In the genomic region with DNA sequence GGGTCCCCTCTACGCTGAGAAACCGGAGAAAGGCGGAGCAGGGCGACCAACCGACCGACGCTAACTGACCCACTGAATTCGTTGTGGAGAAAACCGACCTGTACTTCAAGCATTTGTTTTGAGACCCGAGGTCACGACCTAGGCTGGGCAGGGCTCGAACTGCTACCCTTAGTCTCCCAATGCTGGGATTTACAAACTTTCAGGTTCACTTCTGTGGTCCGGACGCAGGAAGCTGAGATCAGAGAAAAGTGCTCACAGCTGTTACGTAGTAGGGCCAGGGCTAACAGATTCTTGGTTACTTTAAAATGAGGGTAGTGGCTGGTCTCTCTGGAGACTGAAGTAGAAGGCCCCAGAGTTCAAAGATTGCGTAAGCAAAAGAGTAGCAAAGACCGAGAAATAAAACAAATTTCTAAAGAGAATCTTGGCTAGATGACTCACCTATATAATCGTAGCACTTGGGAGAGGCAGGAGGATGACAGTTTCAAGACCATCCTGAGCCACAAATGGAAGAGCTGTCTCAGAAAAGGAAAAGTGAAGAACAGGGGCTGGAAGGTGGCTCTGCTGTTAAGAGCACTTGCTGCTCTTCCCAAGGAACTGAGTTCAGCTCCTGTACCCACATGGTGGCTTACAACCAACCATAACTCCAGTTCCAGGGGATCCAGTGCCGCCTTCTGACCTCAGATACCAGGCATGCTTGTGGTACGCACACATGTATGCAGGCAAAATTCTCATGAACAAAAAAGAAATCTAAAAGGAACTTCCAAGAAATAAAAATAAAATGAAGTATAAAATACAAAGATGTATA, we compare ENCODE assay signal across 7 mouse cellular contexts. TPM values are rescaled to one million over a fixed set of nuclear protein-coding genes. Genes with fewer than 3 reads are reported as not detected.
DNase-seq lines count a peak whose midpoint lies in the region; ATAC-seq and TF ChIP-seq lines count a peak whose summit lies in the region.

No protein-coding gene starts in this region.

- no peaks in the 10 kb centered on the region for H3K9me3 ChIP-seq in embryonic facial prominence, embryonic 14.5 days (ENCODE audit: control insufficient read depth, low read length)
- no peaks in the 10 kb centered on the region for H3K9me3 ChIP-seq in limb, embryonic 13.5 days

- peak overlapping the region; percentile 78 for H3K4me3 ChIP-seq in embryonic facial prominence, embryonic 14.5 days (ENCODE audit: low read depth, low read length)
- H3K4me3 ChIP-seq in limb, embryonic 13.5 days, result peak overlapping the region; percentile 70
- H3K4me3 ChIP-seq in small intestine, adult 2 months (ENCODE audit: low read depth, low read length), result peak overlapping the region; percentile 84

- 13% methylated on average over 20 of the region's 20 CpGs for WGBS in embryonic facial prominence, embryonic 14.5 days
- 15% methylated on average over 20 of the region's 20 CpGs for WGBS in limb, embryonic 13.5 days
- 7% methylated on average over 20 of the region's 20 CpGs for WGBS in small intestine, adult 2 months

- H3K4me1 ChIP-seq in embryonic facial prominence, embryonic 14.5 days (ENCODE audit: control insufficient read depth, insufficient read depth, low read length), result peaks cover 7% of the 10 kb centered on the region; the same call in 1 of the 2 replicates
- peaks cover 25% of the 10 kb centered on the region for H3K4me1 ChIP-seq in limb, embryonic 13.5 days
- 0 out of 2 replicates have a peak, but pooled peaks cover 2% of the 10 kb centered on the region for H3K4me1 ChIP-seq in small intestine, adult 2 months (ENCODE audit: control insufficient read depth, insufficient read depth, insufficient read length, low read length)

- peak overlapping the region; percentile 75 for H3K9ac ChIP-seq in embryonic facial prominence, embryonic 14.5 days (ENCODE audit: low read depth, low read length)
- H3K9ac ChIP-seq in limb, embryonic 13.5 days, result peak overlapping the region; percentile 69

- peaks cover 21% of the 10 kb centered on the region for H3K36me3 ChIP-seq in embryonic facial prominence, embryonic 14.5 days (ENCODE audit: control insufficient read depth, insufficient read depth, low read length)
- H3K36me3 ChIP-seq in limb, embryonic 13.5 days, result peaks cover 17% of the 10 kb centered on the region
- peaks cover 2% of the 10 kb centered on the region for H3K36me3 ChIP-seq in small intestine, adult 2 months (ENCODE audit: control insufficient read depth, insufficient read depth, low read length)

- TF ChIP-seq POLR2A in small intestine, adult 2 months (IDR thresholded peaks at IDR 0.05; ENCODE audit: low read depth, low read length), result no peak

- H3K4me2 ChIP-seq in embryonic facial prominence, embryonic 14.5 days (ENCODE audit: low read depth, low read length), result peak overlapping the region; percentile 93
- H3K4me2 ChIP-seq in limb, embryonic 13.5 days (replicated peaks), result peak overlapping the region; percentile 85

- TF ChIP-seq CTCF in small intestine, adult 2 months (IDR thresholded peaks at IDR 0.05; ENCODE audit: extremely low read depth, insufficient read length, insufficient replicate concordance, low read depth, low read length), result no peak

- ATAC-seq in embryonic facial prominence, embryonic 14.5 days (ENCODE audit: low read depth), result no peak
- ATAC-seq in limb, embryonic 13.5 days (ENCODE audit: low FRiP score, low read depth), result 0 out of 2 replicates have a peak, but pooled peaks have one; percentile 10

- H3K27ac ChIP-seq in embryonic facial prominence, embryonic 14.5 days (replicated peaks; ENCODE audit: low read depth, low read length), result peak overlapping the region; percentile 90; the same call in 1 of the 2 replicates
- H3K27ac ChIP-seq in limb, embryonic 13.5 days, result no peak overlapping the region
- no peak overlapping the region for H3K27ac ChIP-seq in small intestine, adult 2 months (ENCODE audit: insufficient read depth, low read depth, low read length)

- no peaks in the 10 kb centered on the region for H3K27me3 ChIP-seq in embryonic facial prominence, embryonic 14.5 days (replicated peaks; ENCODE audit: control insufficient read depth, insufficient read depth, low read length)
- H3K27me3 ChIP-seq in limb, embryonic 13.5 days, result no peaks in the 10 kb centered on the region
- H3K27me3 ChIP-seq in small intestine, adult 2 months (ENCODE audit: control insufficient read depth, insufficient read depth, low read length), result no peaks in the 10 kb centered on the region

- DNase-seq in 3134 (ENCODE audit: extremely low read depth, insufficient read length, low spot score), result peak; percentile 30
- DNase-seq in 3T3-L1 (ENCODE audit: low read depth, low spot score), result peak; percentile 61
- DNase-seq in embryonic facial prominence, embryonic 14.5 days (ENCODE audit: low spot score), result no peak
- DNase-seq in urinary bladder, adult 18-20 months (ENCODE audit: low spot score in 2 of 2), result no peak
- DNase-seq in right cerebral cortex, postnatal 36 days (ENCODE audit: low spot score in 2 of 2), result no peak

RNA-seq across cellular contexts. Expression of a gene that starts 0.7 kb away (rescaled TPM):
- polyA plus RNA-seq in embryonic facial prominence, embryonic 14.5 days (2014; fragmentation: Nextera tagmentation; extraction: Ambion mirVana), result 32.6 and 39.5 TPM in 2 replicates
- polyA plus RNA-seq in limb, embryonic 13.5 days (2015; fragmentation: Nextera tagmentation; extraction: Ambion mirVana), result 47.1 and 47.9 TPM in 2 replicates
- polyA plus RNA-seq in small intestine, adult 2 months (2012; rRNA removed), result 4.6 and 8.7 TPM in 2 replicates

RNA-seq across cellular contexts. Expression of a gene that starts 43.5 kb away (rescaled TPM):
- 34.8 and 37.5 TPM in 2 replicates for polyA plus RNA-seq in embryonic facial prominence, embryonic 14.5 days (2014; fragmentation: Nextera tagmentation; extraction: Ambion mirVana)
- polyA plus RNA-seq in limb, embryonic 13.5 days (2015; fragmentation: Nextera tagmentation; extraction: Ambion mirVana), result 41.4 and 44.4 TPM in 2 replicates
- 26.2 and 57.3 TPM in 2 replicates for polyA plus RNA-seq in small intestine, adult 2 months (2012; rRNA removed)

RNA-seq across cellular contexts. Expression of a gene that starts 54.2 kb away (rescaled TPM):
- polyA plus RNA-seq in embryonic facial prominence, embryonic 14.5 days (2014; fragmentation: Nextera tagmentation; extraction: Ambion mirVana), result 8.4 and 11.2 TPM in 2 replicates
- 5.8 and 6.5 TPM in 2 replicates for polyA plus RNA-seq in limb, embryonic 13.5 days (2015; fragmentation: Nextera tagmentation; extraction: Ambion mirVana)
- 35.0 and 107 TPM in 2 replicates for polyA plus RNA-seq in small intestine, adult 2 months (2012; rRNA removed)

Comparison
In these comparisons a context has a peak if more than half of its experiments do, and no peak if none do; other contexts are left out.
1. DNase-seq: peak in 3134 (single experiment) and 3T3-L1 (single experiment); none in embryonic facial prominence, embryonic 14.5 days (single experiment), urinary bladder, adult 18-20 months (0 of 2) and right cerebral cortex, postnatal 36 days (0 of 2).
2. Peak in every context shown above with its lines, with median percentiles within 50 percentile points of each other: H3K4me3 ChIP-seq.